Mouse (Mus musculus) heart, postnatal 14 days (tissue): Measurements from ENCODE around the gene Sphk2. TPM values are rescaled to one million over a fixed set of nuclear protein-coding genes. Genes with fewer than 3 reads are reported as not detected.

ENCODE experiments used
- DNase-seq, 2 experiments: peaks; one replicate each; pipeline ENCODE4 v3.0.0; 2021 to 2022
- intact Hi-C: fragments of 180-260 bp; cut with DNase I; formaldehyde crosslinking; loops from one replicate; pipeline ENCODE4 v1.15.1; 2025
- long read RNA-seq, 2 experiments: library from polyadenylated mRNA; stranded (forward); transcript quantifications; one replicate each; pipeline ENCODE4 v2.0.0; 2021
- total RNA-seq, 2 experiments: library from RNA; stranded (reverse); gene quantifications; 2 replicates each; pipeline ENCODE4 v1.2.3; 2021

Sphk2 gene
- total RNA-seq: 10 to 100 TPM; 17.5 to 18.8 TPM
- long read RNA-seq, experiment 1, transcript Sphk2-202 (7 exons, 3,548 nt): major isoform, 12 of 30 reads
- long read RNA-seq, experiment 1, partial matches to known transcripts: 12 of 30 reads
- long read RNA-seq, experiment 1, other reads (novel, unspliced or antisense): 1 of 30 reads
- long read RNA-seq, experiment 2, transcript Sphk2-202 (7 exons, 3,548 nt): major isoform, 17 of 36 reads
- long read RNA-seq, experiment 2, transcript Sphk2-201 (6 exons, 2,968 nt): minor isoform, 11 of 36 reads
- long read RNA-seq, experiment 2, partial matches to known transcripts: 8 of 36 reads
- long read RNA-seq, experiment 2, other reads (novel, unspliced or antisense): 0 of 36 reads

DNA sequence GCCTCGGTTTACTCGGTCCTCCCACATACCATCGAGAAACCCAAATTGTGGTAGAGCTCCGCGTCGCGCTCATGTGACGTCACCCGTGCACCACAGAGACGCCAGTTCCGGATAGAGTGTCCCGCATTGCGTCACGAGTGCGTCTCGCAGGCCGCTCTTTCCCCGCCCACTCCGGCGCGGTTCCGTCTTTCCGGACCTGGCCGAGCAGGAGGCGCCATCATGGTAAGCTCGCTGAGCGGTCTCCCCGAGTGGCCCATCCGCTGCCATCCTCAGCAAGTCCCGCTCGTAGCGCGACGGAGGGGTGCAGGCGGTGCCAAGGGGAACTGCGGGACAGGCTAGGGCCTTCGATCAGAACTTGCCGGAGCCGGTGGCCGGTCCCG, at the start of gene Sphk2:
Gene Sphk2, minus strand, starts transcription at position 85 of the 380 bp plus-strand sequence.
- intact Hi-C loops: no loop called here
- DNase-seq: peak; percentile 98 to 99

DNA sequence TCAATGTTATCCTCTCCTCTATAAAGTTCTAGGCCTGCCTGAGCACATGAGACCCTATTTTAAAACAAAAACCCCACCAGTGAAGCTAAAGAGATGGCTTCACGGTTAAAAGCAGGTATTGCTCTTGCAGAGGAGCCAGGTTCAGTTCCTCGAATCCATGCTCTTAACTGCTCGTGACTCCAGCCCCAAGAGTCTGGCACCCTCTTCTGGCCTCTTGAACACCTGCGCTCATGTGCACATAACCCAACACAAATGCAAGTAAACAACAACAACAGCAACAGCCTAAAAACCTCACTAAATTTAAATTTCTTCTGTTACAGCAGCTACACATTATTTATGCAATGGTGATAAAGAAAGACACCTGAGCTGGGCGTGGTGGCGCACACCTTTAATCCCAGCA, 49.7 kb upstream of the Sphk2 start:
- intact Hi-C loops: no loop called here
- DNase-seq: no peak

DNA sequence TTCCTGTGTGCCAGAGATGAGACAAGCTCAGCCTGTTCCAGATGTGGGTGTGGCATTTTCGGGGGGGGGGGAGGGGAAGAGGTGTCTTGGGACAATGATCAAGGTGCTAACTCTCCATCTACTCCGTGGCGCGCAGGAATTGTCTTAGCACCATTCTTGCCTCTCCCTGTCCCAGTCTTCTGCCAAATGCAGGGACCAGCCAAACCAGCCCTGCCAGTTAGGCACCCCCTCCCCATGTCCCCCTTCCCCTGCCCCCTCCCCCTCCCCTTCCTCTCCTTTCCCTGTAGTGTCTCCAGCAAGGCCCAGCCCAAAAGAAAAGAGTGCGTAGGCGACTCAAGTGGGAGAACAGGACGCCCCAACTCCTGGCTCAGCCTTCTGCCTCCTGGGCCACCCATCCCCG, 49.0 kb upstream of the Sphk2 start:
- no peak for DNase-seq
- intact Hi-C loops: no loop called here

DNA sequence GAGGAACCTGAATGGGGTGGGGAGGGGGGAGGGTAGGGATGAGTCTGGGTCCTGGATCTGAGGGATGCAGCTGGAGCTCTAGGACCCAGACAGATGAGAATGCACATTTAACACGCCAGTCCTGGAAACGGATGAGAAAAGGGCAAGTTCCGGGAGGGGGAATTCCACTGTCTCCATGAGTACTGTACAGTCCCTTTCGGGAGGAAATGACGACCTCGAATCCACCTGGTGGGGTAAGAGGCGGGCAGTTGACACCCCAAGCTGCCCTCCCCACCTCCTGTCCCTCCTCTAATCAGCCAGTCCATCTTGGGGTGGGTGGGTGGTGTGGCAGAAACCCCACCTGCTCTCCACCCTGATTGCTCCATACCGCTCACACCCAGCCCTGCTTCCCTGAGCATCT, 48.2 kb upstream of the Sphk2 start:
- intact Hi-C loops: no loop called here
- no peak for DNase-seq

DNA sequence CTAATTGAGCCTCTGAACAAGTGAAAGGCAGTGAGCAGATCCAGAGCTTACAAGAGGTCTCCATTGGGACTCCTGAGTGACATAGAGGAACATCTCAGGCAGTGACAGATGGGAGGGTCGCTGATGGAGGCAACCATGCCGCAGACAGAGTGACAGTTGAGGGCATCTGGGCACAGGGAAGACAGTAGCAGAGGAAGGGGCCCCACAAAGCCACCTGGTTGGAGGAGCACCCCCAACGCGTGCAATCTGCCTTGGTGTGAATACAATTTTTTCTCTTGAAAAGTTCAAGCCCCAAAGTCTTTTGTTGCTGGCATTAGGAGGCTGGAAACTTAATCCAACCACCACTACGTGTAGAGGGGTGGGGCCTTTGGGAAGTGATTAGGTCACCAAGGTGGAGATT, 42.3 kb upstream of the Sphk2 start:
- intact Hi-C loops: no loop called here
- no peak for DNase-seq

DNA sequence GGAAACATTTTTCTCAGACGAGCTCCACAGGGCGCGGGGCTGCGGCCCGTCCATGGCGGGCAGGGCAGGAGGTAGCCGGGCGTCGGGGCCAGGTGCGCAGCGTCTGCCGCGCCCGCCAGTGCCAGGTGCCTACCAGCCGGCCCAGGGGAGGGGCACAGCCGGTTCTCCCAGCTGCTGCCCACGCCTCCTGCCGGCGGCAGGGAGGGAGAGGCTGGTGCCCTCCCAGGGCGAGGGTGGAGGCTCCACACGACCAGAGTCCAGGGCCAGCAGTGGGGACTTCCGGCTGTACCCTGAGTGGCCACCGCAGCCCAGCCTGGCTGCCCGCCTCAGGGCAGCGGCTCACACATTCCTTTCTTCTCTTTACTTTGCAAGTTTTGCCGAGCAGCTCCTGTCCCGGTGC, 41.6 kb upstream of the Sphk2 start:
- intact Hi-C loops: no loop called here

DNA sequence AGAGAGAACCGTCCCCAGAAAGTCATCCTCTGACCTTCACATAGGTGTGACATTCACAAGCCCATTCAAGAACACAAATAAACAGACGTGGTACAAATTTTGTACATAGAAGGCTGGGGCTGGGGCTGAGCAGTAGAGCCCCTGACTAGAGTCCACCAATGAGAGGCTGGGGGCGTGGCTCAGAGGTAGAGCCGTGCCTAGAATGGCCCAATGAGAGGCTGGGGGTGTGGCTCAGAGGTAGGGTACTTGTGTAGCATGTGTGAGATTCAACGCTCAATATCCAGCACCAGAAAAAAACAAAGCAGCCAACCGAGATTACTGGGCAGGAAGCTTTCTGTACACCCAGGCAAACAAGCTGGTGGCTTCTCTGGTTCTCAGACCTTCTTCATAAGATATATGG, 37.9 kb upstream of the Sphk2 start:
- intact Hi-C loops: no loop called here
- DNase-seq: no peak

More for the DNA sequence above, 41.6 kb upstream of the Sphk2 start:
- no peak for DNase-seq

DNA sequence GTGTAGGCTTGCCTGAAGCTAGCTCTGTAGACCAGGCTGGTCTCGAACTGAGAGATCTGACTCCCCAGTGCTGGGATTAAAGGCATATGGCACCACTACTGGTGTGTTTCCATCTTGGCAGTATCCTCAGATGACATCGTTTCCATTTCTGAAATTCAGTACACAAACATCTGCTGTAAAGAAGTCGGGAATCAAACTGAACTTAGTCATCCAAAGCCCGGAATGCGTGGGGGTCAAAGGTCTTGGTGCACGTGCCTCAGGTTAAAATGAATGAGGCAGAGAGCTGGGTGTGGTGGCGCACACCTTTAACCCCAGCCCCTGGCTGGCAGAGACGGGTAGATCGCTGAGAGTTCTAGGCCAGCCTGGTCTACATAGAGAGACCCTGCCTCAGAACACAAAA, 32.4 kb upstream of the Sphk2 start:
- intact Hi-C loops: no loop called here
- no peak for DNase-seq

DNA sequence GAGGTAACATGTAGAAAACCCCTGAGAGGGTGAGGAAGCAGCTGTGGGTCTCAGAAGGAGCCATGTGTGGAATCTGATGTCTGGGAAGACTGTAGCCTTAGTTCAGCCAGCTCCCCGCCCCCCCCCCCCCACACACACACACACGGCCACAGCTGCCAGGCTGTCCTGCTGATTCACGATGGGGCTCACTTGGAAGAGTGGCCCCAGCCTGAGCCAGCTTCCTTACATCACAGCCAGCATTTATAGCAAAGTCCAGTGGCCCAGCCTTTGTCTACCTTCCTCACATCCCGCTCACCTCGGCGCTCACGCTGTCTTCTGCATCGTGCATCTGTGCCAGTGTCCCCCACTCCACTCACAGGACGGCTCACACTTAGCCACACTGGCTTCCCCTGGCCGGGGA, 31.6 kb upstream of the Sphk2 start:
- DNase-seq: no peak
- intact Hi-C loops: no loop called here

DNA sequence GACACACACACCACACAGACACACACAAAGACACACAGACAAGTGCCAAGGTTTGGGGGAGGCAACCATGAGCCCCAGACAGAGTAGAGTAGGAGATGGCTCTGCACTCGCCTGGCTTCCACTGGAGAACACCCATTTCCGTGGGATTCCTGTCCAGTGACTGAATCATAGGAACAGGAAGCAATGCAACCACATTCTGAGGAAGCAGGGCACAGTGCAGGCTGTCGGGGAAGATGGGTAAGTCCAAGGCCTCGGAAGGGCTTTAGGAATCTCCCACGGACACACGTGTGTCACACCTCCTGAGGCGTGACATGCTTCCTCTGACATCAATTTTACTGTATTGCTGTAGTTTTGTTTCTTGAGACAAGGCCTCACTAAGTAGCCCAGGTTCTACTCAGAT, 30.3 kb upstream of the Sphk2 start:
- intact Hi-C loops: no loop called here
- DNase-seq: no peak

DNA sequence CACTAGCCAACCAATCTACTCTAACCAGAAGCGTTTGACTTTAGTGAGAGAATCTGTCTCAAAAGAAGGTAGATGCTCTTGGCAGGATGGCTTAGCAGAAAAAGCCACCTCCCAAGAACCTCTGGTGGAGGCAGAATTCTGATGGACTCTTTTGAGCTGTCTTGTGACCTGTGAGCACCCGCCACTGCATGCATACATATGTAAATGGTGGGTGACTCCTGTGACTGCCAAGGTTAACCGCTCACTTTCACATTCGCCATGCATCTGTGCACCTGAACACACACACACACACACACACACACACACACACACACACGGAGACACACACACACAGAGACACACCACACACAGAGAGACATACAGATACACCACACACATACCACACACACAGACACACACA, 29.6 kb upstream of the Sphk2 start:
- DNase-seq: no peak
- intact Hi-C loops: no loop called here

DNA sequence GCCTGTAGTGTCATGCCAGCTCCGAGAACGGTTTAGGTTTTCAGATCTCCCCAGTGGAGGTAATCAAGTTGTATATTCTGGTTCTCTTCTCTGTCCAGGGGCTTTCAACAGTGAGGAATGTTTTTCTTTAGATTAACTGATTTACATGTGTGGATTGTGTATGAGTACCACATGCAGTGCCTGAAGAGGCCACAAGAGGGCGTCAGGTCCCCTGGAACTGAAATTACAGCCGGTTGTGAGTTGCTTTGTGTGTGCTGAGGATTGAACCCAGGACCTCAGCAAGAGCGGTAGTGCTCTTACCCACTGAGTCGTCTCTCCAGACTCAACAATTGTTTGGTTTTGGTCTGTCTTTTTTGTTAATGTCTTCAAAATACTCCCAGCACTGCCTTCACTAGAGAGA, 28.7 kb upstream of the Sphk2 start:
- no peak for DNase-seq
- intact Hi-C loops: no loop called here

DNA sequence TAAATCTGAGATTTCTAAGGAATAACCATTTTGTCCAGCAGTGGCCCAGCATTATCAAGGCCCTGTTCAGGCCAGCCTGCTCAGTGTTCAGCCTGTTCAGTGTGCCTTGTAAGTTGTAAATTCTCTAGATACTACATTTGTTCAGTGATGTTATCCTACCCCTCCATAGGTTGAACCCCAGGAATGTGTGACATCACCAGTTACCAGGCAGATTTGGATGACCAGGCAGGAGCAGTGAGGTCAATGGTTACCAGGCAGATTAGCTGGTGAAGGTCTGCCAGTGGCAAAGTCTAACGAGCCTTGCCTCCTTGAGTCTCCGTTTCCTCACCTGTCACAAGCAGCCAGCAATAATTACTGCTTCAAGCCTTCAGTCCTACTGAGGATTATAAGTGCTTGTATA, 26.6 kb upstream of the Sphk2 start:
- peak; percentile 48 to 79 for DNase-seq
- intact Hi-C loops: no loop called here

DNA sequence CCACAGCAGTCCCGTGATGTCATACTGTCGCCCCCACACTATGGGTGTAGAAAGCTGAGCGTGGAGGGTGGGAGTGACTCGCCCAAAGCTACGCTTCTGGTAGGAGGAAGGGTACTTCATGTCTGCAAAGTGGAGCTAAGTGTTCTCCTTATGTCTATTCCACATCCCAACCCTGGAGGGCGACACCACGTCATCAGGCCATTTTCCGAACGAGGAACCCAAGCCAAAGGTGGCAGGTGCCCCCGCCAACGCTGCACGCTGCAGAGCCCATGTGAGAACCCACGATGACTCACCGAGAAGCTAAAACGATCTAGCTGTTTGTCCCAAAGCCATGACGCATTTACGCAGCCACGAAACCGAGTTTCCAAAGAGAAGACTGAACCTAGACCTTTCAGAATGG, 24.5 kb upstream of the Sphk2 start:
- intact Hi-C loops: no loop called here
- no peak for DNase-seq

DNA sequence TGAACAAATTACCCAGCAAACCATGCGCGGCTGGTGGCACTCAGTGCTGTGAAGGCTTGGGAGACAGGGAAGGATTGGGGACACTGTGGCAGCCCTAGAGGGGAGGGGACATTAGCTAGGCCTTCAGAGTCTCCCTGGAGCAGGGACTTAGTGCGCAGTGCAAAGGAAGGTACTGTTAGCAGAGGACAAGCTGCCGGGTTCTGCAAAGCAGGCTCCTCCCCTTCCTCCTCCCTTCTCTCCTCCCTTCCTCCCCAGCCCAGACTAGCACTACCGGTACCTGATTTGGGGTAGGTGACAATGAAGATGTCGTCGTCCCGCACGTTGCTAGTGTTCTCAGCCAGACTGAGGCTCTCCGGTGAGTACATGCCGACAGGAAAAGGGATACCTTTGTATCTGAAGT, 24.0 kb upstream of the Sphk2 start:
- intact Hi-C loops: no loop called here
- no peak for DNase-seq

DNA sequence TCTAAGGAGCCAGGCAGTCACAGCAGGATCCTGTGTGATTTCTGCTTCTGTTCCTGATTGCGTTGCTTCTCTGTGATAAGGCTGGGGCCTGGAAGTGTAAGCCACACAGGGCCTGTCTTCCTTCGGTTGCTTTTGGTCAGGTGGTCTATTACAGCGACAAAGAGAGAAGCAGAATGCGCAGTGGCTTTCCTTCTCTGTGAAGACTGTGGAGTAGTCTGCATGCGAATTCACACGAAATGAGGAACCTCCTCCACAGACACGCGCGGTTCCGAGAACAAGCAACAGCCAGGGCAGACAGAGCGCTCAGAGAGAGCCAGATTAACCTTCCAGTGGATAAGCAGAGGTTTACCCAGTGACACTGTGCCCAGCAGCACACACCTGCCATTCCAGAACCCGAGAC, 23.5 kb upstream of the Sphk2 start:
- no peak for DNase-seq
- intact Hi-C loops: no loop called here

DNA sequence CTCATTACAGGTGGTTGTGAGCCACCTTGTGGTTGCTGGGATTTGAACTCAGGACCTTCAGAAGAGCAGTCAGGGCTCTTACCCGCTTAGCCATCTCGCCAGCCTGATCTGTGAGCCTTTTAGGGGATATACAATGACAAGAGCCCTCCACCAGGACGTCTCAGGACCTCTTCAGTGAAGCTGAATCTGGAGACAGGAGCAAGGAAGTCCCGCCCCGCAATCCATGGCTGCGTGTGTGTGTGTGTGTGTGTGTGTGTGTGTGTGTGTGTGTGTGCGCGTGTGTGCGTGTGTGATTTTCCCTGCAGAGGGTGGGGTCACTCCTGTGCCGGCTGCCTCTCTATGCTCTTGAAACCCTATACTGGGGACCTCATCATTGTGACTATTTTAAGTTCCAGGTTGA, 22.0 kb upstream of the Sphk2 start:
- DNase-seq: no peak
- intact Hi-C loops: loop anchor here (1.0 to 2.0 kb wide), 3 partner anchors 61 to 269 kb away; no protein-coding TSS in a partner anchor

DNA sequence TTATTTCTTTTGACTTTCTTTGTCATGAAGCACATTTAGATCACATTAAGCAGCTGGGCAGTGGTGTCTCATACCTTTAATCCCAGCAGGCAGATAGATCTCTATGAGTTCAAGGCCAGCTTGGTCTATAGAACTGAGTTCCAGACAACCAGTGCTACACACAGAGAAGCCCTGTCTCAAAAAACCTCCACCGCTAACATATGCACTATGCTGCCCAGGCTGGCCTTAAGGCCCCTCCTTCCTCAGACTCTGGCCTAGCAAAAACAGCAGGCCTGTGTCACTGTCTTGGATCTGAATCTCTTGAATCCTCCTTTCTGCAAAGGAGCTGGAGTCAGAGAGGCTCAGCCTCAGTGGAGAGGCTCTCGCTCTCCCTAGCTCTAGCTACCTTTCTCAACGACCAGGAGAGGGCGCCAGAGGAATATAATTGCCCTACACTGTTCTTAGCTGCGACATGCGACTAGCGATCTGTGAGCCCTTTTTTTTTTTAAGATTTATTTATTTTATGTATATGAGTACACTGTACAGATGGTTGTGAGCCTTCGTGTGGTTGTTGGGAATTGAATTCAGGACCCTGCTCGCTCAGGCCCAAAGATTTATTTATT, 21.5 kb upstream of the Sphk2 start:
- intact Hi-C loops: loop anchor here (1.0 to 2.0 kb wide), 3 partner anchors 62 to 270 kb away; no protein-coding TSS in a partner anchor
- peak; percentile 83 to 88 for DNase-seq

DNA sequence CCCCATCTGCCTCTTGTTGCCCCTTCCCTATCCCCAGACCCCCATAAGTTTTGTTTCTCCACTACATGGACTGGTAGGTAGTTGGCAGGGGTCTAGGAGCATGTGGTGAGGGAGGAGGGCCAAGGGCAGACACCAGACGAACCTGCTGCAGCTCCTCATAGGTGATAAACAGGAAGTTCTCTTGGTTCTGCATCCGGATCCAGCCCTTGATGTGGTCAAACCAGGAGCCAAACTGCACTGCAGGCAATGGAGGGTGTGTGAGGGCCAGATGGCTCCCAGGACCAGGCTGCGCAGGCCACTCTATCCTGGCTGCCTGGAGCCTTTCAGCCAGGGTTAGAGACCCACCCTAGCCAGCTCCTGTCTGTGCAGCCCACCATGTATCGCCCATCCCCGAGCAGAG, 15.7 kb upstream of the Sphk2 start:
- intact Hi-C loops: no loop called here
- no peak for DNase-seq

DNA sequence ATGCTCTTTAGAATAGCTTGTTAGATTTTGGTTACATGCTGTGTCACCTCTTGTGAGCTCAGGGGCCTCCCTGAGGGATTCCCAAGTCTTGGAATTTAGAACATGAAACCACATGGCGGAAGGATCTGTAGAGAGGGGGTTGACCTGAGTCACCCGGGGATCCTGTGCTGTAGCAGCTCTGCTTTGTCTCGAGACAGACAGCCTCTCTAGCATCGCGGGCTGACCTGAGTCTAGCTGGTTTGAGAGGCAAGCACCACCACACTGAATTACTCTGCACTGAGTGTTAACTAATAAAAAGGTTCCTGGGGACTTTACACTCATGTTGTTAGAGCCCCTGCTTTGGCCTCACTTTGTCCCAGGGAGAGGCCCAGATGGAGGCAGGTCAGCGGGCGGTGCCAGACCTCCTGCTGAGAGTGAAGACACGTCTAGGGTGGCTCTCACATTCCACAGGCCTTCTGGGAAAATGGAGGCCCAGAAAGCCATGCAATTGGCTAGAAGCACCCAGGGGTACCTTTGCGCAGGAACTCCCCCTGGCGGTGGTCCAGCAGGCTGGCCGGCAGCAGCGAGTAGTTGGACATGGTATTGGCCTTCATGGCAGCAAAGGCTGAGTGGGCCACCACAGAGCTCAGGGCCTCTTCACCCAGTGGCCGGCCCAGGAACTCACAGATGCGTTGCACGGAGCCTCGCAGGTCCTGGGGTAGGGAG, 13.1 kb upstream of the Sphk2 start:
- DNase-seq: peak in 1 of 2 experiments; percentile 53
- intact Hi-C loops: no loop called here

DNA sequence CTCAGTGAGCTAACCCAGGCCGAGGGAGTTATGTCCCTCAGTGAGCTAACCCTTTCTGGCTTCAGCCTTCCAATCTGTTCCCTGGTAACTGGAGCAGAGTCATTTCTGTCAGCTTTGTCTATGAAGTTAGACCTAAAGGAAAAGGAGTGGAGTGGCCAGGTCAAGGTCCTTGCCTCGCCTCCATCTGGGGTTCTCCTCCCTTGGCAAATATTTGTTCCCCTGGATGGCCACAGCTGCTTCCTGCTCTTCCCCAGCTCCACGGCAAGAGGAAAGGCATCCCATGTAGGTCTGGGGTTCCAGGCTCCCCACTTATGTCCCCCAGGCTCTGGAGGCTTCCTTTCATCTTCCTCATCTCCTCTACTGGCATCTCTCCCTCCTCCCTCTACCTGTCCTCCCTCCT, 9.8 kb upstream of the Sphk2 start:
- intact Hi-C loops: no loop called here
- no peak for DNase-seq

DNA sequence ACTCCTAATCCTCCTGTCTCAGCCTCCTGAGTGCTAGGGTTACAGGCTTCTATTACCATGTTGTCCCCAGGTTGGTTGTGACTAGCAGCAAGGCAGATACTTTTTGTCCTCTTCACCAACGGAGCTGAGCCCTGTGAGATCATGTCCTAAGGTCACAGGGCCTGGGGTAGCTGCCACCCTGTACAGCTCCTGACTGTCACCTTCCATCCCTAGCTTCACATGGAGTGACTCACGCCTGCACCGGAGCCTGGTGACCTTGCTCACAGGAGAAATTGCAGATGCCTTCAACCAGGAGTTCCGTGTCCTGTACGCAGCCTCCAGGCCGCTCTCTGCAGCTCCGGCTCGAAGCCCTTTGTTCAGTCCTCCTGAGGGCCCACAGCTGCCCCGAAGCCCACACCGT, 8.6 kb upstream of the Sphk2 start:
- no peak for DNase-seq
- intact Hi-C loops: no loop called here
